Mouse (Mus musculus) brain, embryonic 14.5 days (tissue): ENCODE measurements at regions not wholly inside any gene's neighbourhood (a gene's known extent, or its start where the extent isn't known, plus 50 kb on each side); places are given as distances from the start of the nearest gene placed in this dataset.

Experiments
- CTCF ChIP-seq: fragments of 200-500 bp; IDR thresholded peaks from 2 replicates; pipeline ENCODE4 v1.5.1; 2012; ENCODE audit warnings: inconsistent platforms, mild to moderate bottlenecking, moderate library complexity, borderline replicate concordance; ENCODE audit not compliant: insufficient read depth, insufficient read length; ENCODE audit errors: extremely low read depth
- POLR2A ChIP-seq: fragments of 200-500 bp; IDR thresholded peaks from 2 replicates; pipeline ENCODE4 v1.6.1; 2012; ENCODE audit warnings: mild to moderate bottlenecking, inconsistent platforms, borderline replicate concordance; ENCODE audit not compliant: poor library complexity, insufficient read depth, insufficient read length, severe bottlenecking; ENCODE audit errors: extremely low read depth

GRCm38 (mm10) chr7:77882605-77883354, 855.0 kb downstream of the Ntrk3 start:
- TF ChIP-seq POLR2A (no peak), CTCF (no peak)
